Mouse (Mus musculus): ENCODE results near the gene Amz2. TPM values are rescaled to one million over a fixed set of nuclear protein-coding genes. Genes with fewer than 3 reads are reported as not detected.

Gene Amz2
- polyA plus RNA-seq, 1 experiment, result 9.0 TPM

GRCm38 (mm10) chr11:109473171-109474085, 47.7 kb downstream of the Amz2 start, which contains the start of the genes Arsg and Slc16a6:
TSS of gene Arsg (plus strand) at chr11:109473374.
TSS of gene Slc16a6 (minus strand) at chr11:109473598.
- no peak for TF ChIP-seq GATA1 (IDR thresholded peaks at IDR 0.05; ENCODE audit: low read length)

DNA sequence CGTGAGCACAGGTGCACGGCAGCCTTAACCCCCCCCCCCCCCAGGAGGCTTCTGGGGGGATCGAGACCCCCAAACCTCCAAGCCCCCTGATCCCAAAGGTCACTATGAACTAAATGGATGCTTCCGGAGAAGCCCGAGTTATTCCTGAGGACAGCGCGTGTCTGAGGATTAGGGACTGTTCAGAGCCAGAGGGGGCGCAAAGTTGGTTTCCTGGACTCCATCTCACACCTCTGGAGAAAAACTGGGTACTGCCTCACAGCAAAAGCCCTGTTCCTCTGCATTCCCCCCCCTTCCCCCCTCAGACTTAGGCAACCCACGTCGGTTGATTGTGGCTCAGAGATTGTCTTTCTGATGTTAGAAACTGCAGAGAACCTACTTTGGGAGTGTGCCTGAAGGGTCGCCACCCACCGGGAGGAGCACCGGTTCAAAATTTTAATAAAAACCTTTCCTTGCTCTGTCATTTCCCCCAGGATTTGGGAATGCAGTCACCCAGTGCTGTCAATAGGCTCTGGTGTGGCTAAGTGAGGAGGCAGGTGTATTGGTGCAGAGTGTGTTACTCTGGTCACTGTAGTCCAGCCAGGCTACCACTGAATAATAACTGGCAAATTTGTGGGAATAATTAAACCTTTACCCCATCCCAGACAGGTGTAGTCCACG, 48.5 kb downstream of the Amz2 start:
- no peak for TF ChIP-seq GATA1 (IDR thresholded peaks at IDR 0.05; ENCODE audit: low read length)

- no peak for TF ChIP-seq GATA1 (IDR thresholded peaks at IDR 0.05; ENCODE audit: low read length)
Measured at GRCm38 (mm10) chr11:109474836-109475235, 49.1 kb downstream of the Amz2 start.

DNA sequence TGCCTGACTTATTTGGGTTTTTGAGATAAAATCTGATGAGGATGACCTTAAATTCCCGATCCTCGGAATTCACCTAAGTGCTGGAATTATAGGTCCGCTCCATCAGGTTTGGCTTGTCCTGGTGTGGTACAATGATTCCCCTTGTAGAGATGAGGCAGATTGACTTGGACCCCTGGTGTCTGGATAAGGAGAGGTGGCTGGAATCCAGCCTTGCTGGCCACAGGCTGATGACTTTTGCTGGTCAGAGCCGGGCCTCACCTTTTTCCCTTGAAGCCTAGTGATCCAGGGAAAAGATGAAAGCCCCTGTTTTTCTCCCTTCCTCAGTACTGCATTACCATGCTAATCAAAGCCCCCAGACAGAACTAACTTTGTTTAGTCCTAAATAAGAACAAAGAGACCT, 50.0 kb downstream of the Amz2 start:
- TF ChIP-seq GATA1 (IDR thresholded peaks at IDR 0.05; ENCODE audit: low read length), result no peak

- no peak for TF ChIP-seq GATA1 (IDR thresholded peaks at IDR 0.05; ENCODE audit: low read length)
Measured at GRCm38 (mm10) chr11:109476241-109476640, 50.5 kb downstream of the Amz2 start.

GRCm38 (mm10) chr11:109476653-109477052, 50.9 kb downstream of the Amz2 start:
- TF ChIP-seq GATA1 (IDR thresholded peaks at IDR 0.05; ENCODE audit: low read length), result no peak

DNA sequence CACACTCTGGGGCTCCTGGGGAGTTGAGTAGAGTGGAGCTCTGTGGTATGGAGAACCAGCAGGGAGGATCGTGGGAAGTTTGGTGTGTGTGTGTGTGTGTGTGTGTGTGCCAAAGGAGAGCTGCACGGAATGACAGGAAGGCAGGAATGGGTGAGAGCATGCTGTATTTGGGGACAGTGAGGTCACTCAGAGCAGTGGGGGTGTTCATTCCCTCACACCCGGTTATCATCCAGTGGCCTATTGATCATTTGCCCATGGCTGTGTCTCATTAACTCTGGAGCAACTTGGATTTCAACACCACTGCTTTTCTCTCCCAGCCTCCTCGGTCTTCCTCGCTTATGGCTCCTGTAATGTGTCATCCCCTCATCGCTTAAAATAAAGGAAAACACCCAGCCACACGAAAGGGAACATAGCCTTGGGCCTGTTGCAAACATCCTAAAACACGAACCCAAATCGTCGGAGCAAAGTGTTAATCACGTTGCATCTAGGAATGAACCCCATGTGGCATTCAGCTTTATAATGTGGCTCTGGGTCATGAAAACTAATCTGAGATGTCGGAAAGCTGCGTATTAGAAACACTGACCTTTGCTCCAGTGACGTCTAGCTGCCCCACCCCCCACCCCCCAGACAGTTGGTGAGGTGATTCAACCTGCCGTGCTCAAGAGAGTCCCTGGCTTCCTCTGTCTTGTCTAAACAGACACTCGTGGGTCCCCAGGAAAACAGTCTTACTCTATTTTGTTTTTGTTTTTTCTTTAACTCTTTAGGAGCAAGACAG, 52.0 kb downstream of the Amz2 start:
- TF ChIP-seq GATA1 (IDR thresholded peaks at IDR 0.05; ENCODE audit: low read length), result no peak

GRCm38 (mm10) chr11:109479575-109480285, 54.0 kb downstream of the Amz2 start:
- TF ChIP-seq GATA1 (IDR thresholded peaks at IDR 0.05; ENCODE audit: low read length), result no peak

GRCm38 (mm10) chr11:109480440-109480839, 54.7 kb downstream of the Amz2 start:
- TF ChIP-seq GATA1 (IDR thresholded peaks at IDR 0.05; ENCODE audit: low read length), result no peak

DNA sequence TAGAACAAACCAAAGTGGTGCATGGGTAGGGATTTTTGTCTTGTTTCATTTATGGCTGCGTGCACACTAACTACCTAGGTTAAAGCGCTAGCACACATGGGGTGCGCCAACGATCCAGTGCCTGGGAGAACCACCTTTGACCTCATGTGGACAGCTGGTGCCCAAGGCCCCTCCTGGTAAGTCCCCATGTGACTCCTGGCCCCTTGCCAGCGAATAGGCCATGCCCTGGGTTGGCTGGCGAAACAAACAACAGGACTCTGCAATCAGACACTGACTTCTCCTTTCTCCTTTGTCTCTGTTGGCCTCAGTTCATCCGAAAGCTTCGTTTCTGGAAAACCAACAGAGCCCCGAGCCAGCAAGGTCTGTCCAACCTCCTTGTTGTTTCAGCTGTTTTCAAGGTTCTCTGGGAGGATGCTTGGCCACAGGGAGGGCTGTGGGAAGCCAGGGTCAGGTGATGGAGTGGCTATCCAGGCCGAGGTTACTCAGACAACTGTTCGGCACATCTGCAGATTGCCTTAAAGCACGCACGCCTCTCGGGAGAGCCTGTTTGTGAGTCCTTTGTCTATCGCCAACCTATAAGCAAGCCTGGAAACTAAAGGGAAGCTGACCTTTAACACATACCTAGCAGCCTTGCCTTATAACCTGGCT, 59.8 kb downstream of the Amz2 start:
- no peak for TF ChIP-seq GATA1 (IDR thresholded peaks at IDR 0.05; ENCODE audit: low read length)

DNA sequence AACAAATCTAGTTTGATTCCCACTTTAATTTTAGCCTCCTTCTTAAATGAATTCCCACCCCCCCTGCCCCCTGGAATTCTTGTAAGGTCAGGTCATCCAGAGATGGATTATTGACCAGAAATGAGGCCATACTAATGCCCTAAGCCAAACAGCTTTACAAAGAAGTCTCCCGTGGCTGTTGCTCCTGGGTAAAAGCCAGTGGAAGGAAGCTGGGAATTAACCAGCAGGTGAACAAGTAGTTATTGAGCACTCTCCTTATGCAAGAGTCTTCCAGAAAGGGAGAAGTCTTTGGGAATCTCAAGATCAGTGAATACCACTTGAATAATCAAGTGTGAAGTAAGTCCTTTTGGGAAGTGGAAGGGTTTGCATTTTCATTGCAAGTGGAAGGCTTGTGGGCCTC, 61.4 kb downstream of the Amz2 start:
- no peak for TF ChIP-seq GATA1 (IDR thresholded peaks at IDR 0.05; ENCODE audit: low read length)

- no peak for TF ChIP-seq GATA1 (IDR thresholded peaks at IDR 0.05; ENCODE audit: low read length)
Measured at GRCm38 (mm10) chr11:109487991-109488684, 62.4 kb downstream of the Amz2 start.

DNA sequence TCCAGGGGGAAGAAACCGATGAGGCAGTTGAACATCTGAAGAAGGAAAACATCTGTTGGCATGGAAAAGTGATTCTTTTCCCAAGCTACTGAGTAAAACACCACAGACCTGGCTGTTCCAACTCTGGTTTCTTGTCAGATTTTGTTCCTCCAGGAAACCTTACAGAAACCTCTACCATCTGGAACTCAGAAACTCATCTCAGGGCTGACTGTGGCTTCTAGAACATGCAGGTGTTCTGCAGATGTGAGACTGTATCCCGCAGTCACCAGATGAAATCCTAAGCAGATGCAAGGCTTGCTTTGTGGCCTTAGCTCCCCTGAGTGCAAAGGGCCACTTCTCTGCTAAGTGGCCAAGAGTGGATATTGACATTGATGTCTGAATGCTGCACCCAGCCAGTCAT, 64.0 kb downstream of the Amz2 start:
- no peak for TF ChIP-seq GATA1 (IDR thresholded peaks at IDR 0.05; ENCODE audit: low read length)

GRCm38 (mm10) chr11:109491844-109492243, 66.1 kb downstream of the Amz2 start:
- TF ChIP-seq GATA1 (IDR thresholded peaks at IDR 0.05; ENCODE audit: low read length), result no peak

Measured in G1E-ER4 (cell line).